Mouse (Mus musculus) hindbrain, embryonic 15.5 days (tissue): Measurements from ENCODE around the gene Zyg11b. TPM values are rescaled to one million over a fixed set of nuclear protein-coding genes. Genes with fewer than 3 reads are reported as not detected.

ENCODE experiments used
- ATAC-seq: fragments of 200-750 bp; cut with Nextera tagmentation; 2 replicates; pipeline ENCODE4 v1.8.0; 2017; ENCODE audit warnings: low read depth, moderate number of reproducible peaks, moderate TSS enrichment; ENCODE audit not compliant: low FRiP score
- H3K27ac ChIP-seq: fragments of 300-500 bp; sonication (generic); replicated peaks from 2 replicates; pipeline ENCODE4 v1.5.1; 2015; ENCODE audit warnings: mild to moderate bottlenecking, inconsistent platforms
- H3K27me3 ChIP-seq: fragments of 300-500 bp; sonication (generic); 2 replicates; pipeline ENCODE4 v1.6.1; 2015; ENCODE audit warnings: control low read depth, inconsistent platforms
- H3K36me3 ChIP-seq: fragments of 300-500 bp; sonication (generic); 2 replicates; pipeline ENCODE4 v1.6.1; 2015; ENCODE audit warnings: control low read depth, inconsistent platforms
- H3K4me1 ChIP-seq: fragments of 300-500 bp; sonication (generic); replicated peaks from 2 replicates; pipeline ENCODE4 v1.6.1; 2015; ENCODE audit warnings: control low read depth, inconsistent platforms
- H3K4me2 ChIP-seq: fragments of 300-500 bp; sonication (generic); 2 replicates; pipeline ENCODE4 v1.6.1; 2015; ENCODE audit warnings: moderate library complexity, mild to moderate bottlenecking, inconsistent platforms
- H3K4me3 ChIP-seq: fragments of 300-500 bp; sonication (generic); 2 replicates; pipeline ENCODE4 v1.5.1; 2015; ENCODE audit warnings: mild to moderate bottlenecking, inconsistent platforms
- H3K9ac ChIP-seq: fragments of 300-500 bp; sonication (generic); 2 replicates; pipeline ENCODE4 v1.6.1; 2015; ENCODE audit warnings: inconsistent platforms
- H3K9me3 ChIP-seq: fragments of 300-500 bp; sonication (generic); 2 replicates; pipeline ENCODE4 v1.6.1; 2016; ENCODE audit warnings: control low read depth, inconsistent platforms
- WGBS: fragments of 180-500 bp; shearing (Covaris S2); methylation state at CpG from one replicate; pipeline ENCODE4 v1.1.7; 2015; 5-methylcytosine and 5-hydroxymethylcytosine counted together
- polyA plus RNA-seq: library from polyadenylated mRNA; unstranded; fragments of >200 nt; fragmentation: Nextera tagmentation; extraction: Ambion mirVana; gene quantifications from 2 replicates; pipeline ENCODE4 v1.2.1, GENCODE M21; 2015

Gene Zyg11b
- polyA plus RNA-seq, 1 experiment from 2014 or later, result 31.5 TPM

GRCm38 (mm10) chr4:108222507-108222906 lies 78.4 kb downstream of the Zyg11b start:
- peaks cover 4% of the 10 kb centered on the region; the same call in 1 of the 2 replicates for H3K4me1 ChIP-seq
- no peak overlapping the region for H3K9ac ChIP-seq
- ATAC-seq, result no peak
- no peaks in the 10 kb centered on the region for H3K9me3 ChIP-seq
- H3K4me2 ChIP-seq, result no peak overlapping the region
- WGBS, result 77% methylated on average over 5 of the region's 5 CpGs
- H3K27ac ChIP-seq, result no peak overlapping the region
- no peaks in the 10 kb centered on the region for H3K36me3 ChIP-seq
- H3K27me3 ChIP-seq, result peaks cover 24% of the 10 kb centered on the region
- no peak overlapping the region for H3K4me3 ChIP-seq

DNA sequence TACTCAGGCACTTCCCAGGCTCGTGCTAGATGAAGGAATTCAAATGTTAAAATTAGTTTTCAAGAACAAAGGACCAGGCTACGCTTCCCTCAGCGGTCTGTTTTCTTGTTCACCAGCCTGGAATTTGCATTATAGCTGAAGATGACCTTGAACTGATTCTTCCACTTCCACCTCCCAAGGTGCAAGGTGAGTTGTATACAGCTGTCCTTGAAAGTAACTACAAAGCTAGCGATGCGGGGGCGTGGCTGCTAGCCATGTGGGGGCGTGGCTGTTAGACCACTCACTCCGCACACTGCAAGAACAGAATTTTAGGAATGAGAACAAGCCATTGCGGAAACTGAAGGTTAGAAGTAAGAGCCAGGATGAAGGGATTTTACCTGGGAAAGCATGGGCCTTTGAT lies 81.9 kb downstream of the Zyg11b start:
- no peak for ATAC-seq
- Histone ChIP-seq H3K9me3 (no peaks in the 10 kb centered on the region), H3K4me3 (no peak overlapping the region), H3K27me3 (peaks cover 41% of the 10 kb centered on the region), H3K36me3 (no peaks in the 10 kb centered on the region), H3K4me2 (no peak overlapping the region), H3K9ac (no peak overlapping the region), H3K27ac (no peak overlapping the region), H3K4me1 (peaks cover 8% of the 10 kb centered on the region; the same call in 1 of the 2 replicates)
- 13% methylated on average over 9 of the region's 9 CpGs for WGBS

GRCm38 (mm10) chr4:108217332-108218179 lies 83.3 kb downstream of the Zyg11b start, which contains the start of gene Zyg11a:
Zyg11a (minus strand) TSS chr4:108218048.
- 2% methylated on average over 96 of the region's 107 CpGs for WGBS
- no peak for ATAC-seq

DNA sequence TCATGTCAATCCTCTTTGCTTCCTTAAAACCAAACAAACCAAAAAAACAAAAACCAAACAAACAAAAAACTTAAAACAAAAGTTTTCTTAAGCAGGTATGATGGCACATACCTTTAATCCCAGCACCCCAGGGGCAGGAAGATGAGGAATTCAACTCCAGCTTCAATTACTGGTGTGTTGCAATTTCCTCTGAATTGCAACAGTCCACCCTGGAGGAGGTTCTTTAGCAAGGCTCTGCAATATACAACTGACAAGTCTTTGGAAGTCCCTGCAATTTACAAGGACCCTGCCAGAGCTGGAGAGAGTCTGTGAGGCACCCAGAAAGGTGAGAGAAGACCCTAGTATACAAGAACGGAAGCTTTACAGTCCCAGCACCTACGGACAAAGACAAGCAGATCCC lies 87.9 kb downstream of the Zyg11b start:
- peaks cover 23% of the 10 kb centered on the region for H3K27me3 ChIP-seq
- H3K4me1 ChIP-seq, result peaks cover 8% of the 10 kb centered on the region; the same call in 1 of the 2 replicates
- H3K9me3 ChIP-seq, result no peaks in the 10 kb centered on the region
- no peak for ATAC-seq
- 83% methylated on average over 2 of the region's 2 CpGs for WGBS
- no peak overlapping the region for H3K27ac ChIP-seq
- no peak overlapping the region for H3K9ac ChIP-seq
- H3K36me3 ChIP-seq, result no peaks in the 10 kb centered on the region
- H3K4me3 ChIP-seq, result no peak overlapping the region
- no peak overlapping the region for H3K4me2 ChIP-seq

More at GRCm38 (mm10) chr4:108217332-108218179, 83.3 kb downstream of the Zyg11b start, which contains the start of gene Zyg11a:
- no peak within 1 kb of the TSS for H3K27ac ChIP-seq
- no peak within 1 kb of the TSS for H3K9ac ChIP-seq
- peaks cover 8% of the 10 kb centered on the region; the same call in 1 of the 2 replicates for H3K4me1 ChIP-seq
- H3K4me2 ChIP-seq, result peak within 1 kb of the TSS; percentile 58
- no peaks in the 10 kb centered on the region for H3K9me3 ChIP-seq
- peaks cover 41% of the 10 kb centered on the region for H3K27me3 ChIP-seq
- peak within 1 kb of the TSS; percentile 39 for H3K4me3 ChIP-seq
- H3K36me3 ChIP-seq, result no peaks in the 10 kb centered on the region

GRCm38 (mm10) chr4:108204629-108205028 lies 96.3 kb downstream of the Zyg11b start:
- Histone ChIP-seq H3K9ac (no peak overlapping the region), H3K4me2 (no peak overlapping the region), H3K27me3 (no peaks in the 10 kb centered on the region), H3K27ac (no peak overlapping the region), H3K36me3 (no peaks in the 10 kb centered on the region), H3K4me1 (no peaks in the 10 kb centered on the region), H3K9me3 (no peaks in the 10 kb centered on the region), H3K4me3 (no peak overlapping the region)
- 94% methylated on average over 6 of the region's 6 CpGs for WGBS
- no peak for ATAC-seq

DNA sequence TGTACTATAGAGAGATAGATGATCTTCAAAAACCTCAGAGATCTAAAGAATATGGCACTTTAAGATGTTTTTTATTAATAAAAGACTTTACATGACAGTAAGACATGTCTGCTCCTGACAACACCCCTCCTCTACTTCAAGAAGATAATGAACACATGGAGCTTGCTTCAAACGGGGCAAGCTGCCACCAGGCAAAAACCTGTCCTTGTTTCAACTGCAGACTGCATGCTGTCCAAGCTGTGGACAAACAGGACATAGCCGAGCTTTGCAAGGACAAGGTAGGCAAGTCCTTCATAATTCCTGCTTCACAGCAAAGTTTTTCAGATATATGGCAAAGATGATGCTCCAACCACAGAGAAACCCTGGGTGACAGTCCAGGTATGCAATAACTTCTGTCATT lies 101.7 kb downstream of the Zyg11b start:
- H3K4me1 ChIP-seq, result no peaks in the 10 kb centered on the region
- H3K4me3 ChIP-seq, result no peak overlapping the region
- WGBS, result 78% methylated on average over 2 of the region's 2 CpGs
- no peaks in the 10 kb centered on the region for H3K36me3 ChIP-seq
- no peak overlapping the region for H3K9ac ChIP-seq
- no peak for ATAC-seq
- H3K4me2 ChIP-seq, result no peak overlapping the region
- no peaks in the 10 kb centered on the region for H3K9me3 ChIP-seq
- no peaks in the 10 kb centered on the region for H3K27me3 ChIP-seq
- no peak overlapping the region for H3K27ac ChIP-seq

DNA sequence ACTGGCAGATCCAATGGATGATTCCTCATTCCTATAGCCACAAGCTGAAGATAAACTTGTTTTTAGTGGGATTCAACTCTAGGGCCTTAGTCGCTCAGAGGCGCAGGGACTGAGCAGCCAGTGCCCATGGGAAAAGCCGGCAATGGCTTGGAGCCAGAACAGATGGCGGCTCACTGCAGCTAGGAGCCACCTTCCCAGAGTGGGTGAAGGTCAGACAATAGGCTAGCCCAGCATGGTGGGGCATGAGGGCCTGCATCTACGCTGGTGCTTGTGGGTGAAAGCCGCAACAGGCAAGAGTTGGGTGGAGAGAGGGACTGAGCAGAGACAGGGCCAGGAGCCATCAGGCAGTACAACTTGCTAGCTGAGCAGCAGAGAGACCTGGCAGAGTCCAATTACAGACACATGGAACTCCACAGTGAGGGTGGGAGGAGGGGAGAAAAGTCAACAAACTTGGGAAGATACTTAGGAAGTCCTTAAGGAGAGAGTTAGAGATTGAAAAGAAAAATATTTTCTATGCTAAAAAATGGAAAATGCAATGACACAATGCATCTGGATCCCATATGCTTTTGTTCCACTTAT lies 104.5 kb downstream of the Zyg11b start:
- 59% methylated on average over 6 of the region's 6 CpGs for WGBS
- Histone ChIP-seq H3K36me3 (no peaks in the 10 kb centered on the region), H3K27me3 (no peaks in the 10 kb centered on the region), H3K9me3 (no peaks in the 10 kb centered on the region), H3K4me2 (no peak overlapping the region), H3K27ac (no peak overlapping the region), H3K4me3 (no peak overlapping the region), H3K4me1 (no peaks in the 10 kb centered on the region), H3K9ac (no peak overlapping the region)
- ATAC-seq, result no peak

- no peak overlapping the region; the same call in 1 of the 2 replicates for H3K27ac ChIP-seq
- H3K27me3 ChIP-seq, result no peaks in the 10 kb centered on the region
- H3K36me3 ChIP-seq, result no peaks in the 10 kb centered on the region
- ATAC-seq, result no peak
- WGBS, result 64% methylated on average over 2 of the region's 2 CpGs
- no peak overlapping the region for H3K9ac ChIP-seq
- H3K4me2 ChIP-seq, result peak overlapping the region; percentile 30
- H3K4me1 ChIP-seq, result no peaks in the 10 kb centered on the region
- no peaks in the 10 kb centered on the region for H3K9me3 ChIP-seq
- peak overlapping the region; percentile 19 for H3K4me3 ChIP-seq
These were observed 108.0 kb downstream of the Zyg11b start for GRCm38 (mm10) chr4:108192821-108193323.

DNA sequence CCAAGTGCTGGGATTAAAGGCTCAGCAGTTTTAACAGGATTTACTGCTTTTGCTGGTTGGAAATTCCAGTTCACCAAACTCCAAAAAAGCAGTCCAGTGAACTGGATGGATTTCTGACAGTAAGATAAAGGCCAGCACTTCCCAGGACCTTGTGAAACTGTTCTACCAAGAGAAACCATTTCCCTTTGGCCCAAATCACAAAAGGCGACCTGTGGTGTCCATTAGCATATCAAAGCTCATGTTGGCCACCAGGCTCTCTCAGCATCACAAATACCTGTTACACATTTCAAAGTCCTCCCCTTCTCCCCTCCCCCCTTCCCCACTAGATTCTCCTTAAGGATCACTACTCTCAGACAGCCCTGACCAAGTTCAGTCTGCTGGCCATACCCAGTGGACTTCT lies 118.6 kb downstream of the Zyg11b start:
- Histone ChIP-seq H3K36me3 (no peaks in the 10 kb centered on the region), H3K4me2 (no peak overlapping the region), H3K9me3 (no peaks in the 10 kb centered on the region), H3K4me3 (no peak overlapping the region), H3K4me1 (no peaks in the 10 kb centered on the region), H3K27ac (no peak overlapping the region), H3K9ac (no peak overlapping the region), H3K27me3 (no peaks in the 10 kb centered on the region)
- WGBS, result 57% methylated on average over 1 of the region's 1 CpGs
- no peak for ATAC-seq

Other genes with a start within 250 kb of the Zyg11b start
- 0.69 and 0.83 TPM in 2 replicates for gene Podn, start 204.7 kb downstream of the Zyg11b start, polyA plus RNA-seq
- gene Scp2, start 156.1 kb downstream of the Zyg11b start, polyA plus RNA-seq, result 218 and 220 TPM in 2 replicates
- gene Echdc2, start 135.7 kb downstream of the Zyg11b start, polyA plus RNA-seq, result 11.4 and 12.7 TPM in 2 replicates
- gene Zyg11a, start 83.0 kb downstream of the Zyg11b start, polyA plus RNA-seq, result 0.06 and 0.10 TPM in 2 replicates
- 45.1 and 52.5 TPM in 2 replicates for gene Coa7, start 27.0 kb upstream of the Zyg11b start, polyA plus RNA-seq
- 4.6 and 4.7 TPM in 2 replicates for gene Shisal2a, start 82.3 kb upstream of the Zyg11b start, polyA plus RNA-seq
- gene Gpx7, start 105.9 kb upstream of the Zyg11b start, polyA plus RNA-seq, result 32.3 and 34.0 TPM in 2 replicates
- 47.1 and 49.3 TPM in 2 replicates for gene Tut4, start 158.3 kb upstream of the Zyg11b start, polyA plus RNA-seq